Mouse (Mus musculus): ENCODE results near the gene Lhx6.

The Lhx6 gene

GRCm38 (mm10) chr2:36093301-36093700 lies 11.9 kb downstream of the Lhx6 start:
- no peak for DNase-seq (ENCODE audit: low read depth)

GRCm38 (mm10) chr2:36092748-36093147 lies 12.5 kb downstream of the Lhx6 start:
- peak; percentile 13 for DNase-seq (ENCODE audit: low read depth)

GRCm38 (mm10) chr2:36090853-36091741 lies 14.1 kb downstream of the Lhx6 start:
- no peak for DNase-seq (ENCODE audit: low read depth)

GRCm38 (mm10) chr2:36089190-36089589 lies 16.0 kb downstream of the Lhx6 start:
- DNase-seq (ENCODE audit: low read depth), result no peak

- no peak for DNase-seq (ENCODE audit: low read depth)
Measured at GRCm38 (mm10) chr2:36085041-36085440, 20.2 kb downstream of the Lhx6 start.

GRCm38 (mm10) chr2:36082802-36083580 lies 22.2 kb downstream of the Lhx6 start:
- no peak for DNase-seq (ENCODE audit: low read depth)

GRCm38 (mm10) chr2:36081446-36081845 lies 23.8 kb downstream of the Lhx6 start:
- no peak for DNase-seq (ENCODE audit: low read depth)

GRCm38 (mm10) chr2:36077160-36077761 lies 27.9 kb downstream of the Lhx6 start:
- no peak for DNase-seq (ENCODE audit: low read depth)

GRCm38 (mm10) chr2:36075210-36075609 lies 30.0 kb downstream of the Lhx6 start:
- no peak for DNase-seq (ENCODE audit: low read depth)

- DNase-seq (ENCODE audit: low read depth), result peak; percentile 30
Measured at GRCm38 (mm10) chr2:36073781-36074180, 31.4 kb downstream of the Lhx6 start.

- no peak for DNase-seq (ENCODE audit: low read depth)
Measured at GRCm38 (mm10) chr2:36071660-36072305, 33.4 kb downstream of the Lhx6 start.

- DNase-seq (ENCODE audit: low read depth), result no peak
Measured at GRCm38 (mm10) chr2:36067132-36067531, 38.1 kb downstream of the Lhx6 start.

GRCm38 (mm10) chr2:36061409-36061808 lies 43.8 kb downstream of the Lhx6 start:
- no peak for DNase-seq (ENCODE audit: low read depth)

GRCm38 (mm10) chr2:36056248-36056647 lies 49.0 kb downstream of the Lhx6 start:
- DNase-seq (ENCODE audit: low read depth), result no peak

- DNase-seq (ENCODE audit: low read depth), result no peak
Measured at GRCm38 (mm10) chr2:36053249-36053648, 52.0 kb downstream of the Lhx6 start.

GRCm38 (mm10) chr2:36049567-36049954 lies 55.6 kb downstream of the Lhx6 start:
- DNase-seq (ENCODE audit: low read depth), result no peak

- DNase-seq (ENCODE audit: low read depth), result peak; percentile 97
Measured at GRCm38 (mm10) chr2:36048748-36049566, 56.3 kb downstream of the Lhx6 start, which contains the start of the genes Ndufa8 and Morn5. Ndufa8 (minus strand) TSS chr2:36049406. Morn5 (plus strand) TSS chr2:36049458.

- DNase-seq (ENCODE audit: low read depth), result peak; percentile 30
Measured at GRCm38 (mm10) chr2:36048164-36048563, 57.0 kb downstream of the Lhx6 start.

GRCm38 (mm10) chr2:36040872-36041271 lies 64.3 kb downstream of the Lhx6 start:
- peak; percentile 62 for DNase-seq (ENCODE audit: low read depth)

- DNase-seq (ENCODE audit: low read depth), result no peak
Measured at GRCm38 (mm10) chr2:36039297-36039985, 65.8 kb downstream of the Lhx6 start.

All from 416B (cell line).